Mouse (Mus musculus): ENCODE measurements around the gene Magi2. TPM values are rescaled to one million over a fixed set of nuclear protein-coding genes. Genes with fewer than 3 reads are reported as not detected.
"Not testable (repeated sequence)": the region's sequence is repeated elsewhere in the genome, so short reads cannot be mapped to it uniquely, and the experiment has no call there.

Magi2 gene
- polyA plus RNA-seq, 1 experiment = 0.79 TPM

- not testable (repeated sequence) for DNase-seq (ENCODE audit: low read depth in 1 of 2, low spot score in 2 of 2); H3K4me3 ChIP-seq (ENCODE audit: extremely low read depth, insufficient read depth, insufficient read length); H3K36me3 ChIP-seq (ENCODE audit: control insufficient read depth, insufficient read depth, low read length); H3K27ac ChIP-seq (ENCODE audit: insufficient read depth, low read length); H3K27me3 ChIP-seq (ENCODE audit: control insufficient read depth, insufficient read depth, low read length); H3K4me1 ChIP-seq (ENCODE audit: control insufficient read depth, insufficient read depth, insufficient read length)
- WGBS = 89% methylated on average over 6 of the region's 6 CpGs
Measured at GRCm38 (mm10) chr5:20715980-20716379, 1489.1 kb downstream of the Magi2 start.

GRCm38 (mm10) chr5:20720201-20720900 is 1493.5 kb downstream of the Magi2 start:
- no peak overlapping the region for H3K27ac ChIP-seq (ENCODE audit: insufficient read depth, low read length)
- TF ChIP-seq CTCF (IDR thresholded peaks at IDR 0.05; ENCODE audit: extremely low read depth, insufficient read depth, insufficient read length, insufficient replicate concordance) (no peak), POLR2A (IDR thresholded peaks at IDR 0.05; ENCODE audit: low read depth, low read length) (no peak)
- WGBS = 80% methylated on average over 4 of the region's 4 CpGs
- H3K4me3 ChIP-seq (ENCODE audit: extremely low read depth, insufficient read depth, insufficient read length) = no peak overlapping the region
- no peak for DNase-seq (ENCODE audit: low read depth in 1 of 2, low spot score in 2 of 2)
- no peaks in the 10 kb centered on the region for H3K27me3 ChIP-seq (ENCODE audit: control insufficient read depth, insufficient read depth, low read length)
- no peaks in the 10 kb centered on the region for H3K36me3 ChIP-seq (ENCODE audit: control insufficient read depth, insufficient read depth, low read length)
- no peaks in the 10 kb centered on the region for H3K4me1 ChIP-seq (ENCODE audit: control insufficient read depth, insufficient read depth, insufficient read length)

- H3K36me3 ChIP-seq (ENCODE audit: control insufficient read depth, insufficient read depth, low read length); H3K27ac ChIP-seq (ENCODE audit: insufficient read depth, low read length); DNase-seq (ENCODE audit: low read depth in 1 of 2, low spot score in 2 of 2); H3K4me3 ChIP-seq (ENCODE audit: extremely low read depth, insufficient read depth, insufficient read length); H3K27me3 ChIP-seq (ENCODE audit: control insufficient read depth, insufficient read depth, low read length); H3K4me1 ChIP-seq (ENCODE audit: control insufficient read depth, insufficient read depth, insufficient read length): not testable (repeated sequence)
- 67% methylated on average over 4 of the region's 4 CpGs for WGBS
Measured at GRCm38 (mm10) chr5:20723226-20723625, 1496.4 kb downstream of the Magi2 start.

GRCm38 (mm10) chr5:20738795-20739194 is 1512.0 kb downstream of the Magi2 start:
- WGBS = 71% methylated on average over 2 of the region's 2 CpGs
- TF ChIP-seq CTCF (IDR thresholded peaks at IDR 0.05; ENCODE audit: extremely low read depth, insufficient read depth, insufficient read length, insufficient replicate concordance) (no peak), POLR2A (IDR thresholded peaks at IDR 0.05; ENCODE audit: low read depth, low read length) (no peak)
- Histone ChIP-seq H3K27ac (ENCODE audit: insufficient read depth, low read length) (no peak overlapping the region), H3K36me3 (ENCODE audit: control insufficient read depth, insufficient read depth, low read length) (no peaks in the 10 kb centered on the region), H3K4me1 (ENCODE audit: control insufficient read depth, insufficient read depth, insufficient read length) (no peaks in the 10 kb centered on the region), H3K4me3 (ENCODE audit: extremely low read depth, insufficient read depth, insufficient read length) (no peak overlapping the region), H3K27me3 (ENCODE audit: control insufficient read depth, insufficient read depth, low read length) (no peaks in the 10 kb centered on the region)
- no peak for DNase-seq (ENCODE audit: low read depth in 1 of 2, low spot score in 2 of 2)

- Histone ChIP-seq H3K4me3 (ENCODE audit: extremely low read depth, insufficient read depth, insufficient read length) (no peak overlapping the region), H3K27me3 (ENCODE audit: control insufficient read depth, insufficient read depth, low read length) (no peaks in the 10 kb centered on the region), H3K4me1 (ENCODE audit: control insufficient read depth, insufficient read depth, insufficient read length) (no peaks in the 10 kb centered on the region), H3K36me3 (ENCODE audit: control insufficient read depth, insufficient read depth, low read length) (no peaks in the 10 kb centered on the region), H3K27ac (ENCODE audit: insufficient read depth, low read length) (no peak overlapping the region)
- TF ChIP-seq POLR2A (IDR thresholded peaks at IDR 0.05; ENCODE audit: low read depth, low read length) (no peak), CTCF (IDR thresholded peaks at IDR 0.05; ENCODE audit: extremely low read depth, insufficient read depth, insufficient read length, insufficient replicate concordance) (no peak)
- no peak for DNase-seq (ENCODE audit: low read depth in 1 of 2, low spot score in 2 of 2)
- WGBS = 90% methylated on average over 6 of the region's 6 CpGs
Measured at GRCm38 (mm10) chr5:20741193-20741592, 1514.4 kb downstream of the Magi2 start.

- H3K4me1 ChIP-seq (ENCODE audit: control insufficient read depth, insufficient read depth, insufficient read length) = no peaks in the 10 kb centered on the region
- H3K27ac ChIP-seq (ENCODE audit: insufficient read depth, low read length) = no peak overlapping the region
- no peak for TF ChIP-seq POLR2A (IDR thresholded peaks at IDR 0.05; ENCODE audit: low read depth, low read length)
- no peak for TF ChIP-seq CTCF (IDR thresholded peaks at IDR 0.05; ENCODE audit: extremely low read depth, insufficient read depth, insufficient read length, insufficient replicate concordance)
- H3K36me3 ChIP-seq (ENCODE audit: control insufficient read depth, insufficient read depth, low read length) = no peaks in the 10 kb centered on the region
- WGBS = 93% methylated on average over 8 of the region's 8 CpGs
- no peak for DNase-seq (ENCODE audit: low read depth in 1 of 2, low spot score in 2 of 2)
- no peak overlapping the region for H3K4me3 ChIP-seq (ENCODE audit: extremely low read depth, insufficient read depth, insufficient read length)
- H3K27me3 ChIP-seq (ENCODE audit: control insufficient read depth, insufficient read depth, low read length) = no peaks in the 10 kb centered on the region
Measured at GRCm38 (mm10) chr5:20741936-20742335, 1515.1 kb downstream of the Magi2 start.

GRCm38 (mm10) chr5:20748142-20748541 is 1521.3 kb downstream of the Magi2 start:
- Histone ChIP-seq H3K4me1 (ENCODE audit: control insufficient read depth, insufficient read depth, insufficient read length) (no peaks in the 10 kb centered on the region), H3K27ac (ENCODE audit: insufficient read depth, low read length) (no peak overlapping the region), H3K36me3 (ENCODE audit: control insufficient read depth, insufficient read depth, low read length) (no peaks in the 10 kb centered on the region), H3K4me3 (ENCODE audit: extremely low read depth, insufficient read depth, insufficient read length) (no peak overlapping the region), H3K27me3 (ENCODE audit: control insufficient read depth, insufficient read depth, low read length) (no peaks in the 10 kb centered on the region)
- TF ChIP-seq CTCF (IDR thresholded peaks at IDR 0.05; ENCODE audit: extremely low read depth, insufficient read depth, insufficient read length, insufficient replicate concordance) (no peak), POLR2A (IDR thresholded peaks at IDR 0.05; ENCODE audit: low read depth, low read length) (no peak)
- WGBS = 87% methylated on average over 4 of the region's 4 CpGs
- no peak for DNase-seq (ENCODE audit: low read depth in 1 of 2, low spot score in 2 of 2)
